Mouse (Mus musculus) heart, postnatal 0 days (tissue): ENCODE results near the gene Plekhm2.

Experiments
- CTCF ChIP-seq: IDR thresholded peaks from 2 replicates; pipeline ENCODE4 v1.5.1; 2016; ENCODE audit warnings: antibody characterized with exemption, control low read depth, low read depth
- EP300 ChIP-seq: IDR thresholded peaks from 2 replicates; pipeline ENCODE4 v1.6.1; 2016; ENCODE audit warnings: antibody characterized with exemption, low read depth

GRCm38 (mm10) chr4:141581051-141581450 lies 83.6 kb downstream of the Plekhm2 start:
- TF ChIP-seq CTCF (no peak), EP300 (no peak)
